Mouse (Mus musculus): ENCODE data around the gene Pgls.

Gene Pgls

DNA sequence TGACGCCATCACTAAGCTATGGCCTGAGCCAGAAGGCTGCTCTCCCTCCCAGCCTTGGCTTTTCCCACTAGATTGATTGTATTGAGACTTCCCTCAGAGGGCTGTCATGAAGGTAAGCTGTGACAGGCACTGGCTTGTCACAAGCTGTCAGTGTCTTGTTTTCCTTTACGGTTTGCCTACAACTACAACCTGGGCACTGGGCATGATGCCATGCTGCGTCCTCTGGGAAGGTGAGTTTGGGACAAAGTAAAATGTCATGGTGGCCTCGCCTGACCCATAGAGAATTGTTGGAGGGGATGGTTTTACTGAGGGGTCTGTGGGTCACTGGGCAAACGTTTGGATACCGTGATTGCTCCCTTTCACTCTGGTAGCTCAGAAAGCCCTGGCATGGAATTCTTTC, 46.3 kb downstream of the Pgls start:
- DNase-seq (ENCODE audit: low spot score) = no peak

DNA sequence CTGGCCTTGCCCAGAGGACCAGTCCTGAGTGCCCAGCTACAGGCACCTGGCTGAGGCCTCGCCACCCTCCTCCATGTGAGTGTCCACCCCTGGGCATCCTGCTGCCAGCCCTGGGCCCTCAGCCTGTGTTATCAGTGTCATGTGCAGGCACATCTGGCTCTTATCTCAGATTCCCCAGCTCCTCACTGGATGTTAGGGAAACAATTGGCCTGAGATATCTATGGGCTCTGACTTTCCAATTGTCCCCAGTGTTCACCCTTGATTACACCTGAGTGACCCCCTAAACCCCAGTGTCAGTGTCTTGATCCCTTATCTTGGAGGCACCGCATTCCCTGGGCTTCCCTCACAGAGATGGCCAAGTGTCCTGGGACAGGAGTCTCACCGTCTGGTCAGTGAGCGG, 47.3 kb downstream of the Pgls start:
- DNase-seq (ENCODE audit: low spot score) = no peak

DNA sequence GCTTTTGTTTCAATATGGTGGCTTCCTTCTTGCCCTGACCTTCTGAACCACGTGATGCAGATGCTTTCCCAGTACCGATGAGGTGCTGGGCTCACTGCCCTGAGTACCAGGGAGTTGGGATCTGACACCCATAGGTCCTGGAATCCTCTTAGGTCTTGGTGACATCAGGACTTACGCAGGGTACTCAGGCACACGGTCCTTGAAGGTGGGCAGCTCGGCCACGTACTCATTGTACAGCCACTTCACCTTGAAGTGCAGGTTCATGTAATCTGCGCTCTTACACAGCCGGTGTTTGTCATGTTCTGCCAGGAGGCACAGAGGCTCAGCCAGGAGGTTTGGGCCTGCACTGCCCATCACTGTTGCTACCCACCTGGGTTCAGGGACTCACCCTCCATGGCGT, 53.5 kb downstream of the Pgls start:
- no peak for DNase-seq (ENCODE audit: low spot score)

Data from ovary, adult 18-20 months (tissue).